Mouse (Mus musculus) neutrophil, adult 5-6 weeks (primary cell): ENCODE results near the gene Gm10570. TPM values are rescaled to one million over a fixed set of nuclear protein-coding genes. Genes with fewer than 3 reads are reported as not detected.

Source experiments
- ATAC-seq: fragments of 151-379, 151-347 bp; 2 replicates; pipeline ENCODE4 v1.8.0; 2017; ENCODE audit warnings: mild to moderate bottlenecking, moderate TSS enrichment; ENCODE audit not compliant: insufficient number of reproducible peaks, poor library complexity, low FRiP score, severe bottlenecking; ENCODE audit errors: extremely low read depth
- total RNA-seq: library from RNA; stranded (forward); fragments of 200-1000 nt; gene quantifications from 2 replicates; pipeline ENCODE4 v1.2.3, GENCODE M21; 2017

The Gm10570 gene
- total RNA-seq, 1 experiment from 2014 or later: not detected

GRCm38 (mm10) chr4:130309254-130309653 is 780 bp upstream of the Gm10570 start:
- ATAC-seq: no peak

- no peak for ATAC-seq
Observed at GRCm38 (mm10) chr4:130307851-130308230, 633 bp downstream of the Gm10570 start.

DNA sequence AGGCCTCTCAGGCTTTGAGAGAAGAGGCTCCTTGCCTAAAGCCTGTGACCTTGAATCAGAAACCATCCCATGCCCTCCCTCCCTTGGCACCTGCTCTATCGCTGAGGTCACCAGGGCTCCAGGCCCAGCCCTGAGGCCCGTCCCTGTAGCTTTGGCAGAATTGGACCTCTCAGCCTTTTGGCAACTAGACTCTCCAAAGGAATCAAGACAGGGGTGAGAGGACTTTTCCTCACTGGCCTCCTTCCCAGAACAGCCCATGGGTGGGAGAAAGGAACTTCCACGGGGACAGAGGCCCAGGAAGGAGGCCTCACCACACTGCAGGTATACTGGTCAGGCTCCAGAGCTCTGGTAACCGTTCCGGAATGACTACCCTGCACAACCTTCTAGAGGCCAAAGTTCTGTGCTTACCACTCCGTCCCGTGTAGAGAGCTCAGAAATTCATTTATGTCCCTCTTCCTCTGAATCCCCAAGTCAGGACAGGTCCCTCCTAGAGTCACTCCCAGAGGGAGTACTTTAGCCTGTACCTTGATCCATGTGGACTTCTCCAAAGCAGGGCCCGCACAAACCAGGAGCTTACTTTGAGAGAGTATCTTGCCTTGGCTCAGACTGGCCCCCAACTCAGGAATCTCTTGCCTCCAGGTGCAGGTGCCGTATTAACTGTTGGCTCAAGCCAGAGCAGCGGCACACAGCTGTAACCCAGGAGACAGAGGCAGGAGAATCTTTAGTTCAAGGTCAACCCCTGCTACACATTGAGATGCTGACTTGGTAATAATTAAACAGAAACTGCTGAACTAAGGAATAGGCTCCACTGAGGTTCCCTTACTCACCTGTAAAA is 1.5 kb downstream of the Gm10570 start:
- no peak for ATAC-seq

DNA sequence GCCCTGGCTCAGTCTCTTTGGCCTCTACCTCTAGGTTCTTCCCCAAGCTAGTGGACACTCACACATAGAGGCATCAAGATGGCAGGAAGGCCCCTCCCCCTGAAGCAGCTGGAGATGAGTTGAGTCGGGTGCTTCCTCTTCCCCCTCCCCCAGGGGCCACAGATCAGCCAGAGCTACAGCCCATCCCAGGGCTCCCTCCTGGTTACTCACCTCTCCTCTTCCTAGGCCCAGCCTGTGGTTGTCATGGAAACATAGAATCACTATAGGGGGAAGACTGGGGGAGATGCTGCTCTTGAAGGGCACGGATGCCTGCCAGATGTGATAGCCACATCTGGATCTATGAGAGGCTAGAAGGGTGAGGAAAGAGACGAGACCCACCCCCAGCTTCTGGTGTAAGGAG is 3.7 kb downstream of the Gm10570 start:
- ATAC-seq: no peak

DNA sequence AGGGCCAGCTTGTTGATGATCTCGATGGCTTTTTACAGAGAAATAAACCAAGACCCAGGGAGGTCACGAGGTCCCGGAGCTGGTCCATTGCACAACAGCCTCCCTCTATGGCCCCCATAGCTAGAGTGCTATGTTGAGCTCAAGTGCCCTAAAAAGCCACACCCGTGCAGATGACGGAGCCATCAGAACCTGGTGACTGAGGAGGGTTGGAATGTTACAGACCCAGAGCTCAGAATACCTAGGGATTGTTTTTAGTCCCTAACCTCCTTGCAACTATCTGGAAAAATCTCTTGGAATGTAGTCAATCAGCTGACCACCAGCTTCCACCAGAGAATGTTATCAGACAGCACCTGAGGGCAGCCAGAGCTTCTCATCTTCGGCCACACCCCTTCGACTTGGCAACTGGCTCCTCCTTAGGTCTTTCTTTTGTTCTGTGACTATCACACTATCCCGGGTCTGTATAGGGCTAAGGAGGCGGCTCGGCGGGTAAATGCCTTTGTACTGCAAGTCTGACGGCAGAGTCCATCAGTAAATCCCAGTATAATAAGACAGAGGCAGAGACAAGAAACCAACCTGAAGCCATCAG is 6.1 kb downstream of the Gm10570 start:
- no peak for ATAC-seq

DNA sequence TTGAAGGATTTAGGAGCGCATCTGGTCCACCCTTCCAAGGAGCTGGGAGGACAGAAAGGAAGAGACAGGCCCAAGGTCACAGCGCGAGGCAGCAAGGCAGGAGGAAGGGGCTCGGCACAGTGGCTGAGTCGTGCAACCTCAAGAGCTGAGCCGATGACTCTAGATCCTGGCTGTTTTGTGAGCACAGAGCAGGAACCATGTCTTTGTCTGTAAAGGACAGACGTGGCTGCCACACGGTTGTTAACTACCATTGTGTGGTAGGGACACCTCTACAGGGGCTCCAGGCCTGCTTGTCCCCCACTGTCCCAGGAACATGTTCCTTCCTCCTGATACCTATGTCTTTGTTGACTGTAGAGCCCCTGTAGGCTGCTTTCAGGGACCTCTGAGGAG is 8.8 kb downstream of the Gm10570 start:
- ATAC-seq: no peak

GRCm38 (mm10) chr4:130298877-130299628 is 9.4 kb downstream of the Gm10570 start:
- ATAC-seq: no peak

DNA sequence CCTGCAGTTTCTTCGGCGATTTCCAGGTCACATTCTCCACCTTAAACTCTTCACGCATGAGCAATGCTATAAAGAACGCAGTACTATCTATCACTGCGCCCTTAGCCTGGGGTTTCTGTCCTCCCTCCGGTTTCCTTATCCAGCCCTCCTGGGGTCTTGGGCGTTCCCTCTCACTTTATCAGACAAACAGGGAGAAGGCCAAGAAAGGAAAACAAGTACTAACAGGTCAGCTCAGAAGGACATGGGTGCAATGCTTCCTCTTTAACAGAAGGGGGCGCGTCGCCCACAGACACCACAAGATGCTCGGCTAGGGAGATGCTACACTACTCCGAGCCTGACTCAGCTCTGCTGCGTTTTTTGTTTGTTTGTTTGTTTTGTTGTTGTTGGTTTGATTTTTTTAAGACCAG is 11.3 kb downstream of the Gm10570 start:
- ATAC-seq: no peak

GRCm38 (mm10) chr4:130296243-130296965 is 12.1 kb downstream of the Gm10570 start:
- no peak for ATAC-seq

- ATAC-seq: no peak
Observed at GRCm38 (mm10) chr4:130295047-130295745, 13.3 kb downstream of the Gm10570 start.

DNA sequence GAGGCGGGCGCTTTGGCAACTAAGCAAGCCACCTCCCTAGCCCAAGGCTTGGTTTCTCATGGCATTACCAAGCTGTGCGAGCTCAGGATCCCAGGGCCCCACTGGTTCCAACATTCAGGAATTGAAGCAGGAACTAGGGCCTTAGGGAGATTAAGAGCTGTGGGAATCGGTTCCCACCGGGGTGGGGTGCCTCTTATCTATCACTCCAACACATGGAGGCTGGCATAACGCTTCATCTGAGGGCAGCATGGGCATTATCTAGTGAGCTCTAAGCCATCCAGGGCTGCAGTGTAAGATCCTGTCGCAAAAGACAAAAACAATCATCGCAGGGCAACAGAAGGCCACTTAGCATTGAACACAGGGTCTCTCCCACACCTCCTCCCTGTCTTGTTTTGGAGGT is 14.0 kb downstream of the Gm10570 start:
- ATAC-seq: no peak

GRCm38 (mm10) chr4:130292271-130292670 is 16.2 kb downstream of the Gm10570 start:
- peak; percentile 79 for ATAC-seq

- 0 out of 2 replicates have a peak, but pooled peaks have one; percentile 43 for ATAC-seq
Observed at GRCm38 (mm10) chr4:130289824-130290223, 18.6 kb downstream of the Gm10570 start.

DNA sequence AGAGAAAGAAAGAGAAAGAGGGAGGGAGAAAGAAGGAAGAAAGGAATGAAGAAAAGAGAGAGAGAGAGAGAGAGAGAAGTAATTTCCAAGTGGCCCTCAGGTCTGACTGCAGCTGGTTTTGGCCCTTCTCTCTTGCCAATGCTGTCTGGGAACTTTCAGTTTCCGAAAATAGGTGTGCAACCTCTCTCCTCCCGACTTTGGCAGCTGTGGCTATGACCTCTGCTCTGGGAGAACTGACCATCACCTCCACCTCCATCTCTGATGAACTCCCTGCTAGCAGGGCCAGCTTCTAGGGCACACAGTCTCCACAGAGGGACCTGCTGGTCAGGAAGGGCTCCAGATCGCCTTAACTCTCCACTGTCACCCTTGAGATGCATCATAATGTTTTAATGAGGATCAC is 21.9 kb downstream of the Gm10570 start:
- no peak for ATAC-seq

- 0 out of 2 replicates have a peak, but pooled peaks have one; percentile 23 for ATAC-seq
Observed at GRCm38 (mm10) chr4:130283826-130284225, 24.6 kb downstream of the Gm10570 start.

GRCm38 (mm10) chr4:130282856-130283255 is 25.6 kb downstream of the Gm10570 start:
- no peak for ATAC-seq

GRCm38 (mm10) chr4:130279105-130279504 is 29.4 kb downstream of the Gm10570 start, which contains the start of gene Serinc2:
Gene Serinc2 (minus strand): TSS chr4:130279205.
- ATAC-seq: no peak

DNA sequence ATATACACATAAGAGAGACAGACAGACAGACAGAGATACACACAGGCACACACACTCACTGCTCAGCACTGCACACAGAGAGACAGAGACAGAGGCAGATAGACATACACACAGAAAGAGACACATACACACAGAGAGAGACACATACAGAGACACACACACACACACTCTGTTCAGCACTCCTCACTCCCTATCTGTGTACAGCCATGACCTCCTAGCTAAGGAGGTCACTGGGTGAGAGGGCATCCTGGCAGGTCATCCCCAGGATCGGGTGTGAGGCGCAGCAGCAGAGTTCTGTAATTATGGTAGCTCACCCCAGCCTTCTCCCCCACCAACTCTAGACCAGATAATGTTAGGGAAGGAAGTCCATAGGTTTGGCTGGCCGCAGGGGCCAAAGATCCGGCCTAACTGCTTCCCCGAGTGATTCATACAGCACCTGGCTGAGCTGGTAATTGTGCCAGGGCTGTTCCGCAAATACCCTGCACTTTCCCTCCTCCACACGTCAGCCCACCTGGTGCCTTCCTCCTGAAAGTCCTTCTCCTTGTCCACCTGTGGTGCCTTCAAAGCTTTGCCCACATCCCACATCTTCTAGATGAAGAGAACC is 31.8 kb downstream of the Gm10570 start:
- no peak for ATAC-seq
